Mouse (Mus musculus) forebrain, embryonic 11.5 days (tissue): ENCODE measurements around the gene Stau1. TPM values are rescaled to one million over a fixed set of nuclear protein-coding genes. Genes with fewer than 3 reads are reported as not detected.
"Not testable (repeated sequence)": the region's sequence is repeated elsewhere in the genome, so short reads cannot be mapped to it uniquely, and the experiment has no call there.

ENCODE experiments used
- ATAC-seq: fragments of 200-750 bp; cut with Nextera tagmentation; replicated peaks from 2 replicates; pipeline ENCODE4 v1.8.0; 2017; ENCODE audit warnings: moderate TSS enrichment; ENCODE audit not compliant: low FRiP score
- DNase-seq: peaks from one replicate; pipeline ENCODE4 v3.0.0-alpha.2; 2017; ENCODE audit warnings: low spot score
- H3K27ac ChIP-seq: fragments of 300-500 bp; sonication (generic); 2 replicates; pipeline ENCODE4 v1.5.1; 2014; ENCODE audit warnings: low read depth, low read length
- H3K27me3 ChIP-seq: fragments of 300-500 bp; sonication (generic); 2 replicates; pipeline ENCODE4 v1.6.1; 2014; ENCODE audit warnings: mild to moderate bottlenecking, low read length, mixed read lengths; ENCODE audit not compliant: control insufficient read depth, insufficient read depth
- H3K36me3 ChIP-seq: fragments of 300-500 bp; sonication (generic); 2 replicates; pipeline ENCODE4 v1.6.1; 2014; ENCODE audit warnings: mild to moderate bottlenecking, low read length, moderate library complexity, mixed read lengths; ENCODE audit not compliant: control insufficient read depth, insufficient read depth
- H3K4me1 ChIP-seq: fragments of 300-500 bp; sonication (generic); replicated peaks from 2 replicates; pipeline ENCODE4 v1.6.1; 2014; ENCODE audit warnings: low read length, mixed read lengths; ENCODE audit not compliant: control insufficient read depth, insufficient read depth
- H3K4me2 ChIP-seq: fragments of 300-500 bp; sonication (generic); 2 replicates; pipeline ENCODE4 v1.6.1; 2014; ENCODE audit warnings: low read depth, mild to moderate bottlenecking, low read length, moderate library complexity, mixed read lengths; ENCODE audit not compliant: severe bottlenecking
- H3K4me3 ChIP-seq: fragments of 300-500 bp; sonication (generic); 2 replicates; pipeline ENCODE4 v1.5.1; 2014; ENCODE audit warnings: low read depth, low read length
- H3K9ac ChIP-seq: fragments of 300-500 bp; sonication (generic); 2 replicates; pipeline ENCODE4 v1.6.1; 2014; ENCODE audit warnings: low read length
- H3K9me3 ChIP-seq: fragments of 300-500 bp; sonication (generic); 2 replicates; pipeline ENCODE4 v1.6.1; 2016; ENCODE audit warnings: low read length, mixed read lengths; ENCODE audit not compliant: control insufficient read depth
- WGBS: fragments of 180-500 bp; shearing (Covaris S2); extraction: QIAGEN DNeasy Blood & Tissue Kit; methylation state at CpG from one replicate; pipeline ENCODE4 v1.1.7; 2014; 5-methylcytosine and 5-hydroxymethylcytosine counted together
- polyA plus RNA-seq: library from polyadenylated mRNA; unstranded; fragments of >200 nt; fragmentation: Nextera tagmentation; extraction: Ambion mirVana; gene quantifications from 2 replicates; pipeline ENCODE4 v1.2.1, GENCODE M21; 2014

Stau1 gene
- polyA plus RNA-seq, 1 experiment from 2014 or later, result 105 TPM

DNA sequence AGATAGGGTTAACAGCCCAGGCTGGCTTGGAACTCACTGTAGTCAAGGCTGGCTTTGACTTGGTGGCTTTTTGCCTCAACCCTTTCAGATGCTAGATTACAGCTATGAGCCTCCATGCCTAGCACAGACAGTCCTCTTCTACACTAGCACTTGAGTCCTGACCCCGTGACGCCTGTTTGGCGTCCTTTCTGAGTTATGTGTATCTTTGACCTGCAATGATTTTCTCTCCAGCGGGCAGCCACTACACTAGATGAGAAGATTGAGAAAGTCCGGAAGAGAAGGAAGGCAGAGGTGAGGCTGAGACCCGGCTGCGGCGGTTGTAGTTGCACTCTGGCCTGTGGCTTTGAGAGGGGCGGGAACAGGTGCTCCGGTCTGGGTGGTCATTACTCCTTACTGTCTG, 23.3 kb upstream of the Stau1 start:
- ATAC-seq, result no peak

DNA sequence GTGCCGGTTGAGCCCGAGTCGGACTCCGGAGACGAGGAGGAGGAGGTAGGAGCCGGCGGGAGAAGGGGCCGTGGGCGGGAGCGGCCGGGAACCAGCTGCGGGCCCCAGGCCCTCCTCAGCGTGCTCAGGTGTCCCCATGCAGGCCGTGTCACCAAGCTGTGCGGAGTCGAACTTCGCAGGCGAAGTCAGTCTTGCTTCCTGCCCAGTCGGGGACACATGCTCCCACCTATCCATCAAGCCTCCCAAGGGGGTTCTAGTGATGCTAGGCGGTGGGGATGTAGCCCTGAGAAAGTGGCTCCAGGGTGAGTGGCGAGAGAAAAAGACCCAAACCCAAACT, 19.3 kb upstream of the Stau1 start:
- ATAC-seq (peak; percentile 74; the same call in 1 of the 2 replicates), DNase-seq (no peak)
- Histone ChIP-seq H3K9ac (peak overlapping the region; percentile 83), H3K4me1 (peaks cover 11% of the 10 kb centered on the region; the same call in 1 of the 2 replicates), H3K4me2 (peak overlapping the region; percentile 96), H3K9me3 (no peaks in the 10 kb centered on the region), H3K27me3 (no peaks in the 10 kb centered on the region), H3K36me3 (peaks cover 5% of the 10 kb centered on the region; the same call in 1 of the 2 replicates), H3K27ac (no peak overlapping the region), H3K4me3 (peak overlapping the region; percentile 97)
- WGBS, result under 1% methylated on average over 21 of the region's 21 CpGs

More for the DNA sequence above, 23.3 kb upstream of the Stau1 start:
- Histone ChIP-seq H3K9me3 (no peaks in the 10 kb centered on the region), H3K36me3 (peaks cover 10% of the 10 kb centered on the region; the same call in 1 of the 2 replicates), H3K4me3 (no peak overlapping the region), H3K4me1 (peaks cover 11% of the 10 kb centered on the region; the same call in 1 of the 2 replicates), H3K27me3 (no peaks in the 10 kb centered on the region), H3K27ac (no peak overlapping the region), H3K9ac (no peak overlapping the region), H3K4me2 (no peak overlapping the region)
- WGBS, result 96% methylated on average over 10 of the region's 10 CpGs
- no peak for DNase-seq

DNA sequence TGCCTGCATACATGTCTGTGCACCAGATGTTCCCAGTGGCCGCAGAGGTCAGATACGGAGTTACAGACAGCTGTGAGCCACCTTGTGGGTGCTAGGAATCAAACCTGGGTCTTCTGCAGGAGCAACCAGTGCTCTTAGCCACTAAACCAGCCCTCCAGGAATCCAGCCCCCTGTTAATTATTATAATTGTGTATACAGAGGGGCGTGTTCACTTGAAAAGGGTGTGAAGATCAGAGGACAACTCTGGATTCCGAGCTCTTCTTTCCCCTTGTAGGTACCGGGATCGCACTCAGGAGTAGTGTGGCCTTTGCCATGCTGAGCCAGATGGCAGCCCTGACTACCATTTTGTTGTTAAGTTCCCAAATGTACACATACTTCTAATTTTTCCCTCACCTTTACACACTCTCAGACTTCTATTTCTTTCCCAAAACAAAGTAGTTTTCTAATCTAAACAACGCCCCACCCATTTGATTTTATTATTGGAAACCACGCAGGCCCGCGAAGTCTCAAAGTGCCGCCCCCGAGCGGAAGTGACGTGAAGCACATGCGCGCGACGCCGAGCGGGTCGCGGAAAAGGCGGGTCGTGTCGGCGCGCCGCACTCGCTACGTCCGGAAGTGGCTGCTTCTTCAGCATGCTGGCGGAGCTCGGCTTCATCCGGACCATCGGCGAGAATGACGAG, 18.7 kb upstream of the Stau1 start, which contains the start of gene Ddx27:
TSS of gene Ddx27 (plus strand) at position 492 of the 680 bp plus-strand sequence.
- ATAC-seq, result peak; percentile 91
- WGBS, result 2% methylated on average over 37 of the region's 37 CpGs

DNA sequence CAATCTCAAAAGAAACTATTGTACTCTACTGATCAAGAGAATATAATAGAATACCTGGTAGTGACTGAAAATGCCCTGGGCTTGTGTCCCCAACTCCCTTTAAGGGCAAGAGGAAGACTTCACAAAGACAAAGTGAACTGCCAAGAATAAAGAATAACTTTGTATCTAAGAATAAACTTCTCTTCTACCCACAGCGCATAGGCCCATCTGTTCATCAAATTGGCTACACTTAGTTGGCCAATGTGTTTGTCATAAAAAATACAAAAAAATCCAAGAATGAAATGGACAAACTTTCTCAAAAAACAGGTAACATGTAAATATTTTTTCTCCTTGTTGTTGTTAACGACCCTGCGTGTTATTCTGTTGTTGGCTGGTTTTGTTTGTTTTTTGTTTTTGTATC, 14.4 kb upstream of the Stau1 start:
- H3K9ac ChIP-seq, result no peak overlapping the region
- ATAC-seq, result no peak
- no peak for DNase-seq
- H3K36me3 ChIP-seq, result no peaks in the 10 kb centered on the region
- H3K4me2 ChIP-seq, result no peak overlapping the region
- H3K27ac ChIP-seq, result no peak overlapping the region
- H3K27me3 ChIP-seq, result no peaks in the 10 kb centered on the region
- peaks cover under 1% of the 10 kb centered on the region; the same call in 1 of the 2 replicates for H3K4me1 ChIP-seq
- no peaks in the 10 kb centered on the region for H3K9me3 ChIP-seq
- whole genome bisulfite sequencing, result 91% methylated on average over 3 of the region's 3 CpGs
- H3K4me3 ChIP-seq, result no peak overlapping the region

More for the DNA sequence above, 18.7 kb upstream of the Stau1 start, which contains the start of gene Ddx27:
- Histone ChIP-seq H3K9me3 (no peaks in the 10 kb centered on the region), H3K36me3 (peaks cover 5% of the 10 kb centered on the region; the same call in 1 of the 2 replicates), H3K4me2 (peak within 1 kb of the TSS; percentile 96), H3K27ac (peak within 1 kb of the TSS; percentile 62), H3K9ac (peak within 1 kb of the TSS; percentile 83), H3K4me3 (peak within 1 kb of the TSS; percentile 97), H3K27me3 (no peaks in the 10 kb centered on the region), H3K4me1 (peaks cover 11% of the 10 kb centered on the region; the same call in 1 of the 2 replicates)
- DNase-seq, result peak; percentile 95

DNA sequence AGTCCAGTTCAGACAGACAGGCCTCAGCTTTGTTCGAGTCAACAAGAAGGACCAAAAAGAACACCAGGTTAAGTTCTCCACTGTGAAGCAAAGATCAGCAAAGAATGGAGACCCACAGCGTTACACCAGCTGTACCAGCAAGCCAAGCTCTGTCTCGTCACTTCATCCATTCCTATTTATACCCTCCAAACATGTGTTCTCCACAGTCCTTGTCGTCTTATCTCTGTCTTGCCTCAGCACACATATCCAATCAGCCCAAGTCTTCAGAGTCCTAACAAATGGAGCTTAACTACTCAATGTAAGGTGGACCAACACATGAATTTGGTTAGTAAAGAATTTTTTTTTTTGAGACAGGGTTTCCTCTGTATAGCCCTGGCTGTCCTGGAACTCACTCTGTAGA, 13.4 kb upstream of the Stau1 start:
- 81% methylated on average over 4 of the region's 4 CpGs for WGBS
- H3K4me3 ChIP-seq, result no peak overlapping the region

DNA sequence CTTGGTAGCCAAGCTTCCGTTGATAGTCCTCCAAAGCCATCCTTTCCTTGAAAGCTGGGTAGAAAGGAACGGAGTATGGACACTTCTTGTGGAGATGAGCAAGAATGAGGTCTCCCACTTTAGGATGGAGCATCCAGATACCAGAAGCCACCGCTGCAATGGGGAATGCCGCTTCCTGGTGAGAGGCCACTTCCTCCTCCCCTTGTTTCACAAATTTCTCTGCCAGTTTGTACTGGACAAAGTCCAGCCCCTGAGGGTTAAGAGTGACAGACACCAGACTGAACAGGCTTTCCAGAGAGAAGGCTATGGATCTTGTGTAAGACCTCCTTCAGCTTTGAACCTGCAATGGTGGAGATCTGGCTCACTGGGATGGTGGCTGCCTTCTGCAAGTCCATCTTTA, 11.5 kb upstream of the Stau1 start:
- ATAC-seq, H3K4me1 ChIP-seq, H3K9me3 ChIP-seq, H3K4me2 ChIP-seq, H3K9ac ChIP-seq, H3K27me3 ChIP-seq, DNase-seq, H3K27ac ChIP-seq, H3K36me3 ChIP-seq, H3K4me3 ChIP-seq: not testable (repeated sequence)
- 80% methylated on average over 4 of the region's 4 CpGs for WGBS

More for the DNA sequence above, 13.4 kb upstream of the Stau1 start:
- Histone ChIP-seq H3K36me3 (no peaks in the 10 kb centered on the region), H3K27me3 (no peaks in the 10 kb centered on the region), H3K4me2 (no peak overlapping the region), H3K27ac (no peak overlapping the region), H3K9ac (no peak overlapping the region), H3K4me1 (no peaks in the 10 kb centered on the region), H3K9me3 (no peaks in the 10 kb centered on the region)
- ATAC-seq (no peak), DNase-seq (no peak)

DNA sequence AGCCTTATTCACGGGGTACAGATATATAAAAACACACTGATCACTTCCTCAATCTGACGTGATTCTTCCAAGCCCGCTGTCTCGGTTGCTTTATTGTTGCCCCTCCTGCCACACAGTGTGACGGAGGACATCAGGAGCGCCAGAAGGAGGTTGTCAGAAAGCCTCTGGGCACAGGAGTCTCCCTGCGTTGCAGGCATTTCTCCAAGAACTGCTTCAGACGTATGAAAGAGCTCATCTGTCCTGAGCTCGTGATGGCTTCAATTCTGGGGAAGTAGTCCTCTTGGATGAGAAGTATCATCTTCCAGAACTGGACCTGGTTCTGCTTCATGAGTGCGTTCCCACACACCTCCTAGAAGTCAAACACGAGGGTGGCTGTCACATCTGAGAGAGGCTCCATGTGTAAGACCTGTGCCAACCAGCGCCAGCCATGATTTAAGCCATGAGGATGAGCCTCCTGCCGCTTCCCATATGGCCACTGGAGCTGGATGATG, 10.9 kb upstream of the Stau1 start:
- H3K4me3 ChIP-seq, result no peak overlapping the region
- no peak for ATAC-seq
- H3K36me3 ChIP-seq, result no peaks in the 10 kb centered on the region
- no peak for DNase-seq
- H3K9me3 ChIP-seq, result no peaks in the 10 kb centered on the region
- H3K9ac ChIP-seq, result no peak overlapping the region
- 75% methylated on average over 13 of the region's 13 CpGs for WGBS
- no peak overlapping the region for H3K27ac ChIP-seq
- no peaks in the 10 kb centered on the region for H3K27me3 ChIP-seq
- no peak overlapping the region for H3K4me2 ChIP-seq
- no peaks in the 10 kb centered on the region for H3K4me1 ChIP-seq

DNA sequence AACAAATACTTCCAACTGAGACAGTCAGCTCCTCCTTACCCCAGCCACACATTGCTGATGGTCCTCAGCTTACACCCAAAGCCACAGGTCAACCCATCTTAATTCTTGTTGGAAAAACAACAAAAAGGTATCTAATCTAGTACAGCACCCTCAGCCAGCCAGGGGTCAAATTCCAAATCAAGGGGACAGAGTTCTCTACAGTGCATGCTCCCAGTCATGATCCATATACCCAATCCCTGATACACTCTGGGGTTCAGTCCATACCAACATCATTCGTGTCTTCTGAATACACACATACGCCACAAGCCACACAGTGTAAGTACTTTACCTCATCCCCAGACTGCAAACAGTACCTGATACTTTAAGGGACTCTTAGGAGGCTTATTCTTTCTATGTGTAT, 10.3 kb upstream of the Stau1 start:
- DNase-seq, result no peak
- no peaks in the 10 kb centered on the region for H3K4me1 ChIP-seq
- no peak for ATAC-seq
- no peak overlapping the region for H3K4me3 ChIP-seq
- no peak overlapping the region for H3K27ac ChIP-seq
- H3K27me3 ChIP-seq, result no peaks in the 10 kb centered on the region
- WGBS, result 90% methylated on average over 2 of the region's 2 CpGs
- H3K36me3 ChIP-seq, result no peaks in the 10 kb centered on the region
- H3K4me2 ChIP-seq, result no peak overlapping the region
- no peak overlapping the region for H3K9ac ChIP-seq
- no peaks in the 10 kb centered on the region for H3K9me3 ChIP-seq
